11 mouse cellular contexts compared by ENCODE assay signal in the genomic region with DNA sequence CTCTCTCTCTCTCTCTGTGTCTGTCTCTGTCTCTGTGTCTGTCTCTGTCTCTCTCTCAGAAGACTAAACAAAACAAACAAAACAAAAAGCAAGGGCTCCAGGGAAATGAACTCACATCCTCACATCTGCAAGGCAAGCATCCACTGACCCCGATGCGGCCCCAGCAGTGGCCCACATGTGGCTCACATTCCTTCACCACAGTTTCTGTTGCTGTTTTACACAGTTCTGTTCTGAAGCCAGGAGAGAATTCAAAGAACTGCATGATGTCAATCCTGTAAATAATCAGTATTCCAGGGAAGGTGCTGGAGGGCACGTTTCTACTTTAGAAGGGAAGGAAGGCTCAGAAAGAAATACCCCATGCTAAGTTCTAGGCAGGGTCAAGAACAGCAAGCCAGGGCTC.
A peak's percentile ranks its signal among the peaks of the same experiment; 100 is the strongest.
DNase-seq lines count a peak whose midpoint lies in the region; ATAC-seq lines count a peak whose summit lies in the region.
"Had no signal": no experiment of that assay in that cellular context is flagged by ENCODE, and none has a peak within 500 bp of the region (broad histone marks: within the 10 kb centered on the region; RNA-seq: fewer than 3 reads in every experiment).

No protein-coding gene starts in this region.

- H3K9me3 ChIP-seq in forebrain, embryonic 10.5 days = peaks cover 6% of the 10 kb centered on the region; the same call in 1 of the 2 replicates
- no peaks in the 10 kb centered on the region for H3K9me3 ChIP-seq in forebrain, embryonic 11.5 days (ENCODE audit: control insufficient read depth, low read length)
- no peaks in the 10 kb centered on the region for H3K9me3 ChIP-seq in hindbrain, embryonic 14.5 days (ENCODE audit: control insufficient read depth, low read length)
- no peaks in the 10 kb centered on the region for H3K9me3 ChIP-seq in neural tube, embryonic 15.5 days (replicated peaks)

- 69% methylated on average over 3 of the region's 3 CpGs for WGBS in forebrain, embryonic 10.5 days
- WGBS in forebrain, embryonic 11.5 days = 62% methylated on average over 3 of the region's 3 CpGs
- WGBS in hindbrain, embryonic 14.5 days = 58% methylated on average over 3 of the region's 3 CpGs
- WGBS in neural tube, embryonic 15.5 days = 64% methylated on average over 3 of the region's 3 CpGs

- peaks cover 42% of the 10 kb centered on the region for H3K4me1 ChIP-seq in forebrain, embryonic 10.5 days
- H3K4me1 ChIP-seq in forebrain, embryonic 11.5 days (replicated peaks; ENCODE audit: control insufficient read depth, insufficient read depth, low read length) = peaks cover 7% of the 10 kb centered on the region
- peaks cover 23% of the 10 kb centered on the region for H3K4me1 ChIP-seq in hindbrain, embryonic 14.5 days (replicated peaks; ENCODE audit: control insufficient read depth, insufficient read depth, low read length)
- peaks cover 42% of the 10 kb centered on the region for H3K4me1 ChIP-seq in neural tube, embryonic 15.5 days

- 0 out of 2 replicates have a peak overlapping the region, but pooled peaks have one; percentile 9 for H3K27ac ChIP-seq in forebrain, embryonic 10.5 days
- no peak overlapping the region for H3K27ac ChIP-seq in forebrain, embryonic 11.5 days (ENCODE audit: low read depth, low read length)
- H3K27ac ChIP-seq in hindbrain, embryonic 14.5 days = peak overlapping the region; percentile 55; the same call in 1 of the 2 replicates
- peak overlapping the region; percentile 58 for H3K27ac ChIP-seq in neural tube, embryonic 15.5 days (replicated peaks)

- no peak overlapping the region for H3K4me3 ChIP-seq in forebrain, embryonic 10.5 days
- no peak overlapping the region for H3K4me3 ChIP-seq in forebrain, embryonic 11.5 days (ENCODE audit: low read depth, low read length)
- no peak overlapping the region for H3K4me3 ChIP-seq in hindbrain, embryonic 14.5 days (replicated peaks; ENCODE audit: low read length)
- H3K4me3 ChIP-seq in neural tube, embryonic 15.5 days (replicated peaks) = no peak overlapping the region

- no peaks in the 10 kb centered on the region for H3K27me3 ChIP-seq in forebrain, embryonic 10.5 days (ENCODE audit: poor library complexity, severe bottlenecking)
- H3K27me3 ChIP-seq in forebrain, embryonic 11.5 days (ENCODE audit: control insufficient read depth, insufficient read depth, low read length) = no peaks in the 10 kb centered on the region
- H3K27me3 ChIP-seq in hindbrain, embryonic 14.5 days (ENCODE audit: control insufficient read depth, insufficient read depth, low read length) = no peaks in the 10 kb centered on the region
- H3K27me3 ChIP-seq in neural tube, embryonic 15.5 days (replicated peaks) = no peaks in the 10 kb centered on the region

- DNase-seq in forebrain, embryonic 10.5 days (ENCODE audit: extremely low spot score, low spot score) = no peak
- no peak for DNase-seq in forebrain, embryonic 11.5 days (ENCODE audit: low spot score)
- DNase-seq in lung, postnatal 10 days = peak; percentile 36
- DNase-seq in lung, postnatal 14 days = no peak
- no peak for DNase-seq in hindbrain, embryonic 14.5 days (ENCODE audit: low spot score)
- no peak for DNase-seq in right cerebral cortex, postnatal 10 days (ENCODE audit: low spot score in 2 of 2)
- no peak for DNase-seq in kidney, adult 9 months
- DNase-seq: adrenal gland, adult 8-10 months; gastrocnemius, postnatal 10 days had no signal

- ATAC-seq in forebrain, embryonic 11.5 days (replicated peaks; ENCODE audit: low FRiP score) = no peak
- ATAC-seq in hindbrain, embryonic 14.5 days (ENCODE audit: low FRiP score) = no peak
- no peak for ATAC-seq in neural tube, embryonic 15.5 days (ENCODE audit: low FRiP score)

- no peak overlapping the region for H3K9ac ChIP-seq in forebrain, embryonic 11.5 days (ENCODE audit: low read length)
- no peak overlapping the region for H3K9ac ChIP-seq in hindbrain, embryonic 14.5 days
- H3K9ac ChIP-seq in neural tube, embryonic 15.5 days (replicated peaks) = no peak overlapping the region

- H3K4me2 ChIP-seq in forebrain, embryonic 11.5 days (ENCODE audit: low read depth, low read length, severe bottlenecking) = no peak overlapping the region
- no peak overlapping the region for H3K4me2 ChIP-seq in hindbrain, embryonic 14.5 days (replicated peaks)
- H3K4me2 ChIP-seq in neural tube, embryonic 15.5 days = no peak overlapping the region
- H3K4me2 ChIP-seq: liver, embryonic 11.5 days had no signal

- H3K36me3 ChIP-seq in forebrain, embryonic 10.5 days (replicated peaks) = peaks cover 29% of the 10 kb centered on the region
- H3K36me3 ChIP-seq in forebrain, embryonic 11.5 days (ENCODE audit: control insufficient read depth, insufficient read depth, low read length) = no peaks in the 10 kb centered on the region; the same call in 1 of the 2 replicates
- no peaks in the 10 kb centered on the region for H3K36me3 ChIP-seq in hindbrain, embryonic 14.5 days (replicated peaks; ENCODE audit: control insufficient read depth, insufficient read depth)
- H3K36me3 ChIP-seq in neural tube, embryonic 15.5 days = no peaks in the 10 kb centered on the region
